Mouse (Mus musculus) stomach, embryonic 14.5 days (tissue): ENCODE results near the gene Rps16. TPM values are rescaled to one million over a fixed set of nuclear protein-coding genes. Genes with fewer than 3 reads are reported as not detected.

ENCODE experiments used
- ATAC-seq: fragments of 200-750 bp; cut with Nextera tagmentation; 2 replicates; pipeline ENCODE4 v1.8.0; 2017; ENCODE audit warnings: low read depth, moderate TSS enrichment; ENCODE audit not compliant: insufficient number of reproducible peaks, insufficient read depth, low FRiP score
- H3K27ac ChIP-seq: fragments of 300-500 bp; sonication (generic); 2 replicates; pipeline ENCODE4 v1.5.1; 2014; ENCODE audit warnings: mild to moderate bottlenecking, low read length, moderate library complexity, mixed read lengths
- H3K27me3 ChIP-seq: fragments of 300-500 bp; sonication (generic); 2 replicates; pipeline ENCODE4 v1.6.1; 2014; ENCODE audit warnings: low read length, control low read depth, mixed read lengths; ENCODE audit not compliant: control insufficient read depth, insufficient read depth
- H3K36me3 ChIP-seq: fragments of 300-500 bp; sonication (generic); 2 replicates; pipeline ENCODE4 v1.6.1; 2014; ENCODE audit warnings: mild to moderate bottlenecking, control low read depth, low read length, moderate library complexity, mixed read lengths; ENCODE audit not compliant: control insufficient read depth, insufficient read depth
- H3K4me1 ChIP-seq: fragments of 300-500 bp; sonication (generic); 2 replicates; pipeline ENCODE4 v1.6.1; 2014; ENCODE audit warnings: low read length, control low read depth, mixed read lengths; ENCODE audit not compliant: control insufficient read depth, insufficient read depth
- H3K4me2 ChIP-seq: fragments of 300-500 bp; sonication (generic); replicated peaks from 2 replicates; pipeline ENCODE4 v1.6.1; 2014; ENCODE audit warnings: low read depth, low read length, control low read depth
- H3K4me3 ChIP-seq: fragments of 300-500 bp; sonication (generic); 2 replicates; pipeline ENCODE4 v1.5.1; 2014; ENCODE audit warnings: low read depth, low read length, control low read depth
- H3K9ac ChIP-seq: fragments of 300-500 bp; sonication (generic); replicated peaks from 2 replicates; pipeline ENCODE4 v1.6.1; 2014; ENCODE audit warnings: low read depth, mild to moderate bottlenecking, control low read depth, low read length, moderate library complexity, mixed read lengths
- H3K9me3 ChIP-seq: fragments of 300-500 bp; sonication (generic); 2 replicates; pipeline ENCODE4 v1.6.1; 2016; ENCODE audit warnings: low read depth, low read length, control low read depth; ENCODE audit not compliant: control insufficient read depth
- WGBS: fragments of 180-500 bp; shearing (Covaris S2); extraction: QIAGEN DNeasy Blood & Tissue Kit; methylation state at CpG from one replicate; pipeline ENCODE4 v1.1.7; 2014; 5-methylcytosine and 5-hydroxymethylcytosine counted together
- polyA plus RNA-seq: library from polyadenylated mRNA; unstranded; fragments of >200 nt; fragmentation: Nextera tagmentation; extraction: Ambion mirVana; gene quantifications from 2 replicates; pipeline ENCODE4 v1.2.1, GENCODE M21; 2014

Gene Rps16
- polyA plus RNA-seq, 1 experiment from 2014 or later: 1,269 TPM

DNA sequence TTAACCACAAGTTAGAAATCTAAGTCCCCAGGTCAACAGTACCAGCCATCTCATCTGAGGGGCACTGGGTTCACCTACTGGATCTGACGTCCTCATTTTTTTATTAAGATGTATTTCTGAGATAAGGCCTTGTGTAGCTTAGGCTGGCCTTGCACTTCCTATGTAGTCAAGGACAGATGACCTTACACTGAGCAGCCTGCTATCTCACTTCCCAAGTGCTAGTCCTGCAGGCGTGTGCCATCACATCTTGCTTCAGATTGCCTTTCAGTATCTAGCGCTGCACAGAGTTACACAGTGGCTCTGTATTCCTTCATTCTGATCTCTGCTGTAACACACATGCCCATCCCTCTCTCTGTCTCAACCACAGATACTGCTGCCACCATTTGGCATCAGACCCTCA is 32.4 kb upstream of the Rps16 start:
- H3K4me2 ChIP-seq: no peak overlapping the region
- no peak for ATAC-seq
- H3K4me3 ChIP-seq: no peak overlapping the region
- WGBS: 89% methylated on average over 3 of the region's 3 CpGs
- H3K27me3 ChIP-seq: no peaks in the 10 kb centered on the region
- no peak overlapping the region for H3K27ac ChIP-seq
- H3K36me3 ChIP-seq: peaks cover 88% of the 10 kb centered on the region
- H3K9me3 ChIP-seq: no peaks in the 10 kb centered on the region
- H3K9ac ChIP-seq: no peak overlapping the region
- H3K4me1 ChIP-seq: no peaks in the 10 kb centered on the region

DNA sequence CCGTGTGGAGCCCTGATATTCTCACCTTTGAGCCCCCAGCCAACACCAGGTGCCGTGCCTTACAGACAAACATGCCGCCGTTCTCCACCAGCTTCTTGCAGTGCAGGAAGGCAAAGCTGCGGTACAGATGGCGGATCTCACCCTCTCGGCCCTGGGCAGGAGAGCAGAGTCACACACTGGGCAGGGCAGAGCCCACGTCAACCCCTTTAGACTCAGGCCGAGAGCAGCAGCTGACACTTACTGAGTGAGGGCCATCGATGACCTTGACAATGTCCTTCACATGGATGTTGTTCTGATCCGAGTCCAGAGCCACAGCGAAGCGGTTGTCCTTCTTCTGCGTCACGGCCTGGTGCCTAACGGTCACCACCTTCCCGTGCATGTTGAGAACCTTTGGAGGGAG is 31.7 kb upstream of the Rps16 start:
- H3K36me3 ChIP-seq: peaks cover 95% of the 10 kb centered on the region
- no peaks in the 10 kb centered on the region for H3K9me3 ChIP-seq
- no peak overlapping the region for H3K4me3 ChIP-seq
- WGBS: 94% methylated on average over 17 of the region's 17 CpGs
- no peak overlapping the region for H3K9ac ChIP-seq
- no peaks in the 10 kb centered on the region for H3K4me1 ChIP-seq
- H3K4me2 ChIP-seq: no peak overlapping the region
- H3K27ac ChIP-seq: no peak overlapping the region
- no peak for ATAC-seq
- H3K27me3 ChIP-seq: no peaks in the 10 kb centered on the region

DNA sequence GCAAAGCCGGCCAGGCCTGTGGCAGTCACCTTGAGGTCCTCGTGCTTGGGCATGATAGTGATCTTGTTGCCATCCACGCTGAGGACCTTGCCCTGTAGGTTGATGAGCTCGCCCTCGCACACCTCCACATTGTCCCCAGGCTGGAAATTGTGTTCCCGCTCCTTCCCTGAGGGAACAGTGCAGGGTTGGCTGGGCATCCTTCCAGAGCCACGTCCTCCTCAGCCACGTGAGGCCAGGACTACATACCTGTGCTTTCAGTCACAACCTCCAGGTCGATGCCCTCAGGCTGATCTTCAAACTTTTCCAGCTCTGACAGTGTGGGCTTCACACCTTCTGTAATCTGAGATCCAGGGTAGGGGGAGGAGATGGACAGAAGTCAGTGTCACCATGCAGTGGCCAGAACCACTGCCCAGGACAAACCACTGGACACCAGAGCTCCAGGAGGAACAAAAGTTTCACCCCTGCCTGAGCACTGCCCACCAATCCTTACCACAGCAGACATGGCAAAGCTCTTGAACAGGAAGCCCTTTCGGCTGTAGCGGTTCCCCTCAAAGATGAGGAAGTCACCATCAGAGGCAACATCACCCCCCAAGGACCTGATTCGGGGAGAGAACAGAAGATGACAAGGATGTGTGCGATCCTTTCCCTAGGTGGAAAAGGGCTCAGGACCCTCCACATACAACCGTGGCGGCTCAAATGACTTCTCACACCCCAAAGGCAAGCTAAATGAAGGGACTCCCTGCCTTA is 28.3 kb upstream of the Rps16 start:
- 92% methylated on average over 15 of the region's 15 CpGs for WGBS
- ATAC-seq: no peak
- H3K4me2 ChIP-seq: no peak overlapping the region
- no peaks in the 10 kb centered on the region for H3K9me3 ChIP-seq
- no peak overlapping the region for H3K9ac ChIP-seq
- peaks cover 95% of the 10 kb centered on the region for H3K36me3 ChIP-seq
- no peak overlapping the region for H3K4me3 ChIP-seq
- no peaks in the 10 kb centered on the region for H3K4me1 ChIP-seq
- no peak overlapping the region for H3K27ac ChIP-seq
- H3K27me3 ChIP-seq: no peaks in the 10 kb centered on the region

- Histone ChIP-seq H3K9me3 (no peaks in the 10 kb centered on the region), H3K9ac (no peak overlapping the region), H3K27me3 (no peaks in the 10 kb centered on the region), H3K36me3 (peaks cover 90% of the 10 kb centered on the region), H3K4me2 (no peak overlapping the region), H3K4me1 (no peaks in the 10 kb centered on the region), H3K4me3 (no peak overlapping the region), H3K27ac (no peak overlapping the region)
- no peak for ATAC-seq
- 96% methylated on average over 8 of the region's 8 CpGs for WGBS
Observed at GRCm38 (mm10) chr7:28325293-28325692, 25.2 kb upstream of the Rps16 start.

DNA sequence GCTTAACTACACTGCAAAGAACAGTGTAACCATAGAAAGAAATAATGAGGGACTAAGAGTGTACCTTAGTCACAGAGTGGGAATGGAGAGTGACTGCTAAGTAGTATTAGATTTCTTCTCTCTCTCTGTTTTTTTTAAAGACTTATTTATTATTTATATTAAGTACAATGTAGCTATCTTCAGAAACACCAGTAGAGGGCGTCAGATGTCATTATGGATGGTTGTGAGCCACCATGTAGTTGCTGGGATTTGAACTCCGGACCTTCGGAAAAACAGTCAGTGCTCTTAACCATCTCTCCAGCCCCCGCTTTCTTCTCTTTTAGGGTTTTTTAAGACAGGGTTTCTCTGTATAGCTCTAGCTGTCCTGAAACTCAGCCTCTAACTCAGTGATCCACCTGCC is 24.0 kb upstream of the Rps16 start:
- Histone ChIP-seq H3K36me3 (peaks cover 90% of the 10 kb centered on the region), H3K27ac (no peak overlapping the region), H3K9ac (no peak overlapping the region), H3K4me3 (no peak overlapping the region), H3K4me2 (no peak overlapping the region), H3K9me3 (no peaks in the 10 kb centered on the region), H3K27me3 (no peaks in the 10 kb centered on the region), H3K4me1 (no peaks in the 10 kb centered on the region)
- ATAC-seq: no peak
- 84% methylated on average over 4 of the region's 4 CpGs for WGBS

DNA sequence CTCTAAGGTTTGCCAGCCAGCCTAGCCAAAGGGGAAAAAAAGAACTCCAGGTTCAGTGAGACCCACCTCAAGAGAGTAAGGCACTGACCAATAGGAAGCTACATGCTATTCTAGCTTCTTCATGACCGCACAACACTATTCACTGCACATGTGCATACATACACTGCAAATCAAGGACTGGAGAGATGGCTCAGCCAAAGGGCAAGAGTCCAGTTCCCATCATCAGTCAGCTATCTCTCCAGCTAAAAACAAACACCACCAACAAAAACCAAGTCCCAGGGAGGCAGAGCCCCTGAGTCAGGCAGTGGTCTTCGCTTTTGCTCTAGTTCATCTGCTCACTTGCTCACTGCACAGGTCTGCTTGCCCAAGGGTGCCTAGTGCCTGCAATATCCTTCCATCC is 22.2 kb upstream of the Rps16 start:
- Histone ChIP-seq H3K4me3 (no peak overlapping the region), H3K4me2 (no peak overlapping the region), H3K9ac (no peak overlapping the region), H3K9me3 (no peaks in the 10 kb centered on the region), H3K27me3 (no peaks in the 10 kb centered on the region), H3K36me3 (peaks cover 72% of the 10 kb centered on the region), H3K27ac (no peak overlapping the region), H3K4me1 (no peaks in the 10 kb centered on the region)
- ATAC-seq: no peak
- 91% methylated on average over 2 of the region's 2 CpGs for WGBS

DNA sequence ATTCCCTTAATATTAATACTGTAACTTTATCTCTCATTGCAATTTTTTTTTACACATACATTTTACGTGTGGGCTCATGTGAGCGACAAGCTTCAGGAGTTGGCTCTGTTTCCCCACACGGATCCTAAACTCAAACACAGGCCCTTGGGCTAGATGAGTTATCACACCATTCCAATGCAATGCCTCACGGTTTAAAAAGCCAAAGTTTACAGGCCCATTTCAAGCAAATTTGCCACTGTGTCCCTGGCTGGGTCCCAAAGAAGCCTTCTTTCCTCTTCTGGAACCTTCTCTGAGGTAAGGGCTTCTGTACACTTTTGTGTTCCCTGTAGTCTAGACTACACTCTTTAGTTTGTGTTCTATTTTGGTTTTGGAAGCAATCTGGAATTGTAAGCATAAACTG is 15.9 kb upstream of the Rps16 start:
- H3K4me3 ChIP-seq: no peak overlapping the region
- no peaks in the 10 kb centered on the region; the same call in 1 of the 2 replicates for H3K4me1 ChIP-seq
- H3K4me2 ChIP-seq: no peak overlapping the region
- no peaks in the 10 kb centered on the region for H3K27me3 ChIP-seq
- ATAC-seq: no peak
- H3K9me3 ChIP-seq: no peaks in the 10 kb centered on the region
- no peak overlapping the region for H3K9ac ChIP-seq
- 92% methylated on average over 4 of the region's 4 CpGs for WGBS
- no peak overlapping the region for H3K27ac ChIP-seq
- H3K36me3 ChIP-seq: peaks cover 22% of the 10 kb centered on the region

DNA sequence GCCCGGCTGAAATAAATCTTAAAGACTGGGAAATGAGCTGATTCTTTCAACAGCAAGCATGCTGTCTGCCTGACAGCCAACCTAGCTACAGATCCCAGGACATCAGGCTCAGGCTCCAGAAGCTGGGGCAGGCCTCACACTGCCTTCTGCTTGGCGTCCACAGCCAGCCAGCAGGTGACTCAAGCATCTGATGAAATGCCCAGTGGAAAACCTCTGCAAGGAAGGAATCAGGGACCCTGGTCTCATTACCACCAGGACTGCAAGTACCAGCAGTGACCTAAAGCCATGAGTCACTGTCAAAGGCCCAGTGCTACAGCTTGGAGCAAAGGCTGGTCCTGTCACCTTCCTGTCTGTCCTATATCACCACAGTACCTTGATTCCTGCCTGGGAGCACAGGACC is 15.0 kb upstream of the Rps16 start:
- H3K4me3 ChIP-seq: no peak overlapping the region
- WGBS: 90% methylated on average over 2 of the region's 2 CpGs
- H3K27me3 ChIP-seq: no peaks in the 10 kb centered on the region
- ATAC-seq: no peak
- H3K9ac ChIP-seq: no peak overlapping the region
- no peaks in the 10 kb centered on the region for H3K9me3 ChIP-seq
- H3K4me1 ChIP-seq: no peaks in the 10 kb centered on the region; the same call in 1 of the 2 replicates
- no peak overlapping the region for H3K4me2 ChIP-seq
- no peak overlapping the region for H3K27ac ChIP-seq
- peaks cover 14% of the 10 kb centered on the region for H3K36me3 ChIP-seq
